Mouse (Mus musculus): ENCODE measurements around the gene Cd300ld2. TPM values are rescaled to one million over a fixed set of nuclear protein-coding genes. Genes with fewer than 3 reads are reported as not detected.

Cd300ld2 gene
- polyA plus RNA-seq, 1 experiment from 2014 or later: not detected

- no peaks in the 10 kb centered on the region for H3K36me3 ChIP-seq (ENCODE audit: control insufficient read depth, insufficient read depth, low read length)
- WGBS: 48% methylated on average over 1 of the region's 1 CpGs
- no peak overlapping the region for H3K9ac ChIP-seq (ENCODE audit: low read length)
- no peak overlapping the region for H3K4me2 ChIP-seq (ENCODE audit: low read depth, low read length)
- H3K4me3 ChIP-seq (ENCODE audit: low read length): no peak overlapping the region
- no peak for ATAC-seq (ENCODE audit: low read depth)
- H3K9me3 ChIP-seq (ENCODE audit: control insufficient read depth, low read length): no peaks in the 10 kb centered on the region
- H3K27ac ChIP-seq (ENCODE audit: low read length): no peak overlapping the region
- no peaks in the 10 kb centered on the region for H3K27me3 ChIP-seq (ENCODE audit: control insufficient read depth, insufficient read depth, low read depth, low read length)
- no peaks in the 10 kb centered on the region for H3K4me1 ChIP-seq (replicated peaks; ENCODE audit: control insufficient read depth, insufficient read depth, low read length)
Measured at GRCm38 (mm10) chr11:114960369-114960768, 55.6 kb downstream of the Cd300ld2 start.

Other genes starting within 250 kb of the Cd300ld2 start
- gene Btbd17, start 220.2 kb downstream of the Cd300ld2 start, polyA plus RNA-seq (2015; fragmentation: Nextera tagmentation; extraction: Ambion mirVana): 0.23 and 0.34 TPM in 2 replicates
- gene Gpr142, start 217.3 kb downstream of the Cd300ld2 start, polyA plus RNA-seq (2015; fragmentation: Nextera tagmentation; extraction: Ambion mirVana): not detected in 2 replicates
- gene Gprc5c, start 165.0 kb downstream of the Cd300ld2 start, polyA plus RNA-seq (2015; fragmentation: Nextera tagmentation; extraction: Ambion mirVana): 30.7 and 33.2 TPM in 2 replicates
- 1.4 and 1.7 TPM in 2 replicates for gene Cd300a, start 126.2 kb downstream of the Cd300ld2 start, polyA plus RNA-seq (2015; fragmentation: Nextera tagmentation; extraction: Ambion mirVana)
- 0.47 and 0.53 TPM in 2 replicates for gene Cd300lb, start 81.8 kb downstream of the Cd300ld2 start, polyA plus RNA-seq (2015; fragmentation: Nextera tagmentation; extraction: Ambion mirVana)
- not detected in 2 replicates for gene Cd300c, start 47.0 kb downstream of the Cd300ld2 start, polyA plus RNA-seq (2015; fragmentation: Nextera tagmentation; extraction: Ambion mirVana)
- gene Cd300ld, start 26.3 kb downstream of the Cd300ld2 start, polyA plus RNA-seq (2015; fragmentation: Nextera tagmentation; extraction: Ambion mirVana): 0.25 and 0.34 TPM in 2 replicates
- 2.5 and 2.6 TPM in 2 replicates for gene Cd300c2, start 14.3 kb downstream of the Cd300ld2 start, polyA plus RNA-seq (2015; fragmentation: Nextera tagmentation; extraction: Ambion mirVana)
- not detected in 2 replicates for gene Cd300ld4, start 10.8 kb upstream of the Cd300ld2 start, polyA plus RNA-seq (2015; fragmentation: Nextera tagmentation; extraction: Ambion mirVana)
- not detected in 2 replicates for gene Cd300ld5, start 21.6 kb upstream of the Cd300ld2 start, polyA plus RNA-seq (2015; fragmentation: Nextera tagmentation; extraction: Ambion mirVana)
- gene Cd300ld3, start 32.2 kb upstream of the Cd300ld2 start, polyA plus RNA-seq (2015; fragmentation: Nextera tagmentation; extraction: Ambion mirVana): not detected in 2 replicates
- 0.06 TPM in 1 of 2 replicates, not detected in the other for gene Cd300e, start 46.0 kb upstream of the Cd300ld2 start, polyA plus RNA-seq (2015; fragmentation: Nextera tagmentation; extraction: Ambion mirVana)
- 1.1 and 1.5 TPM in 2 replicates for gene Rab37, start 75.2 kb upstream of the Cd300ld2 start, polyA plus RNA-seq (2015; fragmentation: Nextera tagmentation; extraction: Ambion mirVana)
- 2.8 and 3.1 TPM in 2 replicates for gene Cd300lf, start 117.8 kb upstream of the Cd300ld2 start, polyA plus RNA-seq (2015; fragmentation: Nextera tagmentation; extraction: Ambion mirVana)
- gene Slc9a3r1, start 147.1 kb upstream of the Cd300ld2 start, polyA plus RNA-seq (2015; fragmentation: Nextera tagmentation; extraction: Ambion mirVana): 63.2 and 68.7 TPM in 2 replicates
- gene Tmem104, start 171.3 kb upstream of the Cd300ld2 start, polyA plus RNA-seq (2015; fragmentation: Nextera tagmentation; extraction: Ambion mirVana): 8.6 and 9.1 TPM in 2 replicates
- 26.0 and 29.8 TPM in 2 replicates for gene Nat9, start 171.7 kb upstream of the Cd300ld2 start, polyA plus RNA-seq (2015; fragmentation: Nextera tagmentation; extraction: Ambion mirVana)

All from lung, embryonic 16.5 days (tissue).